ENCODE assay signal across 7 mouse cellular contexts in genomic region chr19:56201738-56202480, GRCm38 (mm10).
DNase-seq lines count a peak whose midpoint lies in the region; ATAC-seq lines count a peak whose summit lies in the region.

No protein-coding gene starts in this region.

- no peaks in the 10 kb centered on the region for H3K27me3 ChIP-seq in liver, embryonic 11.5 days (replicated peaks; ENCODE audit: control insufficient read depth, insufficient read depth, low read length)
- no peaks in the 10 kb centered on the region for H3K27me3 ChIP-seq in stomach, embryonic 14.5 days (ENCODE audit: control insufficient read depth, insufficient read depth, low read length)

- no peaks in the 10 kb centered on the region for H3K4me1 ChIP-seq in liver, embryonic 11.5 days (replicated peaks; ENCODE audit: control insufficient read depth, insufficient read depth, low read length)
- no peaks in the 10 kb centered on the region for H3K4me1 ChIP-seq in stomach, embryonic 14.5 days (ENCODE audit: control insufficient read depth, insufficient read depth, low read length)

- no peak overlapping the region for H3K4me3 ChIP-seq in liver, embryonic 11.5 days (ENCODE audit: low read depth, low read length)
- no peak overlapping the region for H3K4me3 ChIP-seq in stomach, embryonic 14.5 days (ENCODE audit: low read depth, low read length)

- DNase-seq in liver (peak; percentile 49), R1 (ENCODE audit: low read depth, low spot score) (peak; percentile 49)
- no peak for DNase-seq in liver, embryonic 11.5 days (ENCODE audit: low spot score)
- peak; percentile 79 for DNase-seq in embryo, embryonic 11 days
- peak; percentile 33 for DNase-seq in induced T-regulatory cell, adult 2 months (ENCODE audit: low read depth)
- DNase-seq in lung, postnatal 14 days: peak; percentile 58

- H3K9ac ChIP-seq in liver, embryonic 11.5 days (ENCODE audit: low read depth, low read length): no peak overlapping the region
- no peak overlapping the region for H3K9ac ChIP-seq in stomach, embryonic 14.5 days (replicated peaks; ENCODE audit: low read depth, low read length)

- no peak overlapping the region for H3K27ac ChIP-seq in liver, embryonic 11.5 days (ENCODE audit: low read depth, low read length)
- H3K27ac ChIP-seq in stomach, embryonic 14.5 days (ENCODE audit: low read length): no peak overlapping the region

- no peaks in the 10 kb centered on the region for H3K36me3 ChIP-seq in liver, embryonic 11.5 days (ENCODE audit: control insufficient read depth, insufficient read depth, low read length)
- H3K36me3 ChIP-seq in stomach, embryonic 14.5 days (ENCODE audit: control insufficient read depth, insufficient read depth, low read length): no peaks in the 10 kb centered on the region

- H3K4me2 ChIP-seq in liver, embryonic 11.5 days: no peak overlapping the region
- H3K4me2 ChIP-seq in stomach, embryonic 14.5 days (replicated peaks; ENCODE audit: low read depth, low read length): no peak overlapping the region

- no peaks in the 10 kb centered on the region for H3K9me3 ChIP-seq in liver, embryonic 11.5 days (ENCODE audit: control insufficient read depth, low read length)
- no peaks in the 10 kb centered on the region for H3K9me3 ChIP-seq in stomach, embryonic 14.5 days (ENCODE audit: control insufficient read depth, low read depth, low read length)

- no peak for ATAC-seq in liver, embryonic 11.5 days (replicated peaks; ENCODE audit: low FRiP score)
- ATAC-seq in stomach, embryonic 14.5 days (ENCODE audit: insufficient number of reproducible peaks, insufficient read depth, low FRiP score, low read depth): 0 out of 2 replicates have a peak, but pooled peaks have one; percentile 46
